Mouse (Mus musculus) activated CD4-positive, CD25-positive, alpha-beta regulatory T cell, adult 4 months (primary cell): Measurements from ENCODE around the gene Prss21. TPM values are rescaled to one million over a fixed set of nuclear protein-coding genes. Genes with fewer than 3 reads are reported as not detected.
"Not testable (repeated sequence)": the region's sequence is repeated elsewhere in the genome, so short reads cannot be mapped to it uniquely, and the experiment has no call there.

Experiments used
- ATAC-seq: one replicate; pipeline ENCODE4 v1.8.0; 2017
- polyA plus RNA-seq, 2 experiments: library from polyadenylated mRNA; unstranded; fragments of 100-300 nt; shearing (Covaris generic); gene quantifications; one replicate each; pipeline ENCODE4 v1.2.1; 2017

The Prss21 gene
- polyA plus RNA-seq, 2 experiments from 2014 or later = not detected

DNA sequence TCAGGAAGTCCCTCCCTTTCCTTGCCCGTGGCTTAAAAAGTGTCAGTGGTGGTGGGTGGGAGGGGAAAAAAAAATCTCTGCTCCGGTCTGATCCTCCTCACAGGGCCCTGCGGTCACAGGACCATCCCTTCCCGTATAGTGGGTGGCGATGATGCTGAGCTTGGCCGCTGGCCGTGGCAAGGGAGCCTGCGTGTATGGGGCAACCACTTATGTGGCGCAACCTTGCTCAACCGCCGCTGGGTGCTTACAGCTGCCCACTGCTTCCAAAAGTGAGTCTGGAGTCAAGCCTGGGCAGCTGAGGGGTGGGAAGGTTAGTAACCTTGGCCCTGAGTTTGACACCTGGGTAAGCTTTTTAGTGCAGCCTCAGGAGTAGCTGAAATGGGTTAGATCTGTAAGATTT, 657 bp downstream of the Prss21 start:
- ATAC-seq = no peak

- no peak for ATAC-seq
Measured at GRCm38 (mm10) chr17:23873884-23874856, 6.3 kb downstream of the Prss21 start.

DNA sequence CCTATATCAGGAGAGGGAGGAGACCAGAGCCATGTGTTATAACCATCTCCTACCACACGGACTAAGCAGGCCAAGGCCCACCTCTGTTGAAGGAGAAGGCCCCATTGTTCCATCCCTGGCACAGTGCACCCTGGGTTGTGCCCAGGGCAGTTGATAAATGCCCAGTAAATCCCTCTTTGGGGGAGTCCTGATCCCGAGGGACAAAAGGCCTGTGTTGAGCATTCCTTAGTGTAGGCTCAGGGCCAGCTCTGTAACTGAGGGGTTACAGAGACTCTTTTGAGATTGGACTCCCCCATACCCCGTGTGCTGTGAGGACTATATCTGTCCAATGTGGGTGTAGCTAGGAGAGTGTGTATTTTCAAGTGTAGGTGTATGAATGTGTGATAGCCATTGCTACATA, 8.9 kb downstream of the Prss21 start:
- ATAC-seq = no peak

DNA sequence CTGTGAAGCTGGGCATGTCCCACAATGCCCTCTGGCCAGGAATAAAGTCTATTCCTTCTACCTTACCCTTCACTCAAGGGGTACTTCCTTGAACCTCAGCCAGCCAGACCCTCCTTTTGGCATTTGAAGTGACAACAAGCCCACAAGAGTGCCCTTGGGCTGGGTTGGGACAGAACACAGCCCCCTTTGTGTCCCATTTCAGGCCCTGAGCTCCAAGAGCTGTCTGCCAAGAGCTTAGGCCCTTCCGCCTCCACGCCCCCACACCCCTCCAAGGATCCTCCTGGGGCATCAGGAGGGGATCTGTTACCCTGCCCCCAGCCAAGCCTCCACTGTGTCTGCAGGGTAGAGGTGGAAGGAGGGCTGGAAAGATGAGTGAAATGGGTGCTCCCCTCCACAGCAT, 9.3 kb downstream of the Prss21 start:
- no peak for ATAC-seq

DNA sequence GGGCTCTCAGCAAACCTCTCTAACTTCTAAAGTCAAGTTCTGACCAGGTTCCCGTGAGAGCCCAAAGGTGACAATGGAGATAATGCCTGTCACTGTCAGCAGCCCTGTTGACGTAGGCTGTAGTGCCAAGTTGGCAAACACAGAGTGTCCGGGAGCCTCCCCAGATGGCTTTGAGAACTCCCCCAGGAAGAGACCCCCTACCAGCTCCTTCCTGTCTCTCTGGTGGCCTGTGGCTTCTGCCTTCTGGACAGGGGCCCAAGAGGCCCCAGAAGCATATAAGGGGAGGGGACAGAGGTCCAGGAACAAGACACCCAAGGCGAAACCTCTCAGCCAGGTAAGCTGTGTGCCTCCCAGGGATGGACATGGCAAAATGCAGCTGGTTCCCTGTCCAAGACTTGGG, 12.7 kb downstream of the Prss21 start, which contains the start of the genes Dcpp1 and Dcpp2:
Dcpp1 (plus strand) TSS at position 301 of the 400 bp plus-strand sequence.
Dcpp2 (plus strand) TSS at position 305 of the 400 bp plus-strand sequence.
- ATAC-seq = not testable (repeated sequence)

DNA sequence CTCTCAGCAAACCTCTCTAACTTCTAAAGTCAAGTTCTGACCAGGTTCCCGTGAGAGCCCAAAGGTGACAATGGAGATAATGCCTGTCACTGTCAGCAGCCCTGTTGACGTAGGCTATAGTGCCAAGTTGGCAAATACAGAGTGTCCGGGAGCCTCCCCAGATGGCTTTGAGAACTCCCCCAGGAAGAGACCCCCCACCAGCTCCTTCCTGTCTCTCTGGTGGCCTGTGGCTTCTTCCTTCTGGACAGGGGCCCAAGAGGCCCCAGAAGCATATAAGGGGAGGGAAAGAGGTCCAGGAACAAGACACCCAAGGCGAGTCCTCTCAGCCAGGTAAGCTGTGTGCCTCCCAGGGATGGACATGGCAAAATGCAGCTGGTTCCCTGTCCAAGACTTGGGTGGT, 49.3 kb downstream of the Prss21 start, which contains the start of gene Dcpp3:
Dcpp3 (plus strand) TSS at position 301 of the 400 bp plus-strand sequence.
- not testable (repeated sequence) for ATAC-seq

Other genes starting within 250 kb of the Prss21 start
- 1 to 10 TPM; 1.0 to 2.0 TPM for gene Mmp25, start 222.8 kb upstream of the Prss21 start, polyA plus RNA-seq
- gene Bicdl2, start 207.6 kb upstream of the Prss21 start, polyA plus RNA-seq = under 1 TPM in 1 of 2 experiments, not detected in 1; 0.49 TPM
- 10 to 100 TPM; 62.9 to 71.5 TPM for gene Hcfc1r1, start 194.5 kb upstream of the Prss21 start, polyA plus RNA-seq
- 10 to 100 TPM; 35.6 to 37.7 TPM for gene Thoc6, start 194.2 kb upstream of the Prss21 start, polyA plus RNA-seq
- 1 to 10 TPM; 5.6 to 6.5 TPM for gene Tnfrsf12a, start 190.6 kb upstream of the Prss21 start, polyA plus RNA-seq
- not detected for gene Cldn6, start 188.8 kb upstream of the Prss21 start, polyA plus RNA-seq
- not detected for gene Cldn9, start 184.0 kb upstream of the Prss21 start, polyA plus RNA-seq
- gene 1520401A03Rik, start 145.3 kb upstream of the Prss21 start, polyA plus RNA-seq = not detected
- gene Pkmyt1, start 141.7 kb upstream of the Prss21 start, polyA plus RNA-seq = 10 to 100 TPM; 12.2 to 13.0 TPM
- 1 to 10 TPM in 1 of 2 experiments, under 1 TPM in 1; 0.91 to 2.7 TPM for gene Paqr4, start 127.2 kb upstream of the Prss21 start, polyA plus RNA-seq
- 1 to 10 TPM in 1 of 2 experiments, under 1 TPM in 1; 0.71 to 1.2 TPM for gene Kremen2, start 122.2 kb upstream of the Prss21 start, polyA plus RNA-seq
- 10 to 100 TPM; 13.2 to 13.3 TPM for gene Flywch1, start 96.5 kb upstream of the Prss21 start, polyA plus RNA-seq
- gene Flywch2, start 82.0 kb upstream of the Prss21 start, polyA plus RNA-seq = 1 to 10 TPM; 2.2 to 3.2 TPM
- 100 to 1,000 TPM; 234 to 326 TPM for gene Srrm2, start 77.5 kb upstream of the Prss21 start, polyA plus RNA-seq
- gene Elob, start 38.9 kb upstream of the Prss21 start, polyA plus RNA-seq = 100 to 1,000 TPM; 686 to 746 TPM
- 1 to 10 TPM; 1.1 to 2.4 TPM for gene Prss33, start 32.0 kb upstream of the Prss21 start, polyA plus RNA-seq
- gene Prss32, start 24.2 kb upstream of the Prss21 start, polyA plus RNA-seq = 1 to 10 TPM in 1 of 2 experiments, not detected in 1; 2.6 TPM
- gene Prss41, start 23.9 kb upstream of the Prss21 start, polyA plus RNA-seq = 10 to 100 TPM in 1 of 2 experiments, 1 to 10 TPM in 1; 6.4 to 10.5 TPM
- gene Dcpp1, start 12.8 kb downstream of the Prss21 start, polyA plus RNA-seq = not detected
- gene Dcpp2, start 12.8 kb downstream of the Prss21 start, polyA plus RNA-seq = not detected
- gene Dcpp3, start 49.4 kb downstream of the Prss21 start, polyA plus RNA-seq = not detected
- gene Sbp, start 73.6 kb downstream of the Prss21 start, polyA plus RNA-seq = not detected
- not detected for gene Sbpl, start 87.2 kb downstream of the Prss21 start, polyA plus RNA-seq
- under 1 TPM in 1 of 2 experiments, not detected in 1; 0.73 TPM for gene Prss30, start 112.5 kb downstream of the Prss21 start, polyA plus RNA-seq
- gene Prss22, start 130.0 kb downstream of the Prss21 start, polyA plus RNA-seq = not detected
- gene Prss27, start 170.1 kb downstream of the Prss21 start, polyA plus RNA-seq = not detected
- 1 to 10 TPM; 5.5 to 6.4 TPM for gene Kctd5, start 205.4 kb downstream of the Prss21 start, polyA plus RNA-seq